Mouse (Mus musculus): Measurements from ENCODE around the gene Hcar2. TPM values are rescaled to one million over a fixed set of nuclear protein-coding genes. Genes with fewer than 3 reads are reported as not detected.

Gene Hcar2
- polyA plus RNA-seq, 1 experiment from 2014 or later: not detected

DNA sequence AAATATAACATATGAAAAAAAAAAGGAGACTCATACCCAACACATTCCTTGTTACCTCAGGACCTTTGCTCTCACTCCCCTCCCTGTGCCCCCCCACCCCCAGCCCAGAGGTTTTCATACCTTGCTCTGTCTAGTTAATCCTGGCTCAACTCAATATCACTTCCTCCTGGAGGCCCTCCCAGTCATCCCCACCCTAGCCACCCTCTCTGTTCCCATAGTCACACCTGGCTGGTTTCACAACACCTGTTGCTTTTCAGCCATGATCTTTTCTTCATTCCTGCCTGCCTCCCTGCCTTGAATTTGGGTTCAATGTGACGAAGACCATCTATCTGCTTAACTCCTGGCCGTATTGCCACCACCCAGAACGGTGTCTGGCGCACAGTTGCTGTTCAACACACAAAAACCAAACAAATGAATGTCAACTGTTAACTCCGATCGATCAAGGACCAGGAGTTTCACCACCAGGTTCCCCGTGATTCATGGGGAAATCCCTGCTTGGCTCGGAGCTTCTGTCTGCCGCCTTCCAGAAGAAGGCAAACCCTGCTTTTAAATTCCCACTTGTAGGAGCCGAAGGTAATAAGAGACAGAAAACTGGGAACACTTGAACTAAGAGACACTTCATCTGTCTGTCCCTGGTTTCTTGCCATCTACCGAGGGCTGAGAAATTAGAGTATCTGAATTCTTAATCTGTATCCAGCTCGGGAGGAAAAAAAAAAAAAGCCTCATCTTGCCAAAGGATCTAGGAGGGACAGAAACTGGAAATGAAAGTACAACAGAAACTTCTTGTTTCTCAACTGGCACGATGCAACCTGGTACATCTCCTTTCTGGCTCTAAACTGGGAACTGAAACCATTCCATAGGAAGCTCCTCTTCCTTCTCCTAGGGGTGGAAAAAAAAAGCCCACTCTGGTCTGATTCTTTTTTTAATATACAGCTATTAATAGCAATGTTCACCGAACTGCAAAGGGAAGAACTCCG lies 2.6 kb downstream of the Hcar2 start:
- no peak for ATAC-seq
- TF ChIP-seq CTCF (IDR thresholded peaks at IDR 0.05): no peak
- in situ Hi-C loops (cut with MboI; ENCODE audit: low pct_unique_long_range_greater_than_20kb): no loop called here
- ChIA-PET CTCF (no interaction called here), POLR2A (interaction anchor here (0.7 kb wide), 1 partner anchor 30 kb away, joined by 4 read pairs; no protein-coding TSS in a partner anchor)
- no peak for DNase-seq (ENCODE audit: low read depth, low spot score)
- H3K27me3 ChIP-seq: no peaks in the 10 kb centered on the region

DNA sequence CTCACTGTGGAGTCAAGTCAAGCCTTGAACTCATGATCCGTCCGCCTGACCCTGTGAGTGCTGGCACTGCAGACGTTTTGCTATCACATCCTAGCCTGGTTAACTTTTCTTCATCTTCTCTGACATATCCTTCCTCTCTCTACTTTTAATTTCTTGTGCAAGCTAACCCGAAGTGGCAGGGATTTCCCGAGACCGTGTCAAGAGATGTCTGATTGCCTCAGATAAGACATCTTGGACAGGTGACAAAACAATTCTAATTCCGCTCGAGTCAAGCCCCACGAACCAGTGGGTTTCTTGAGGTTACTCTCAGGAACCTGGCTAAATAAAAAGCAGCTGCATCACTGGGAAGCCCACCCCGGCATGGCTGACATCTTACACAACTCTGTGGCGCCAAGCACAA lies 6.5 kb downstream of the Hcar2 start:
- CTCF ChIA-PET: interaction anchor here (1.6 kb wide), 1 partner anchor 11 kb away, joined by 6 read pairs; no protein-coding TSS in a partner anchor

DNA sequence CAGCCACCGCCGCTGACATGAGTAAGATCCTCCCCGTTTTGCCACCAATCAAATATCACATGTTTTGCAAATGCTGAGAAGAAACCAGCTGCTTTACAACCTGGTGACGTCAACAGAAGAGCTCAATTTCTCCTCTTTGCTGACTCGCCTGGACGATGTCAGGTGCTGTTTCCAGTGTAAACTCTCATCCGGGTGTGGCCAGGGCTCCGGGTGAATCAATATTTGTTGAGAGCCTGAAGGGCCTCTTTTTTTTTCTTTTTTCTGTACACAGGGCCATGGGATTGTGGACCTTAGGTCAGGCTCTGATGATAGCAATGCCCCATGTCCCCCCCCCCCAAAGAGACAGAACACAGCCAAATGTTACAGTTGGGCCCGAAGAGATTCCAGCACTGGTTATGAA lies 10.8 kb downstream of the Hcar2 start:
- no peaks in the 10 kb centered on the region for H3K27me3 ChIP-seq
- in situ Hi-C loops (cut with MboI; ENCODE audit: low pct_unique_long_range_greater_than_20kb): no loop called here
- CTCF ChIA-PET: no interaction called here
- ATAC-seq (no peak), DNase-seq (ENCODE audit: low read depth, low spot score) (no peak)
- POLR2A ChIA-PET: no interaction called here
- no peak for TF ChIP-seq CTCF (IDR thresholded peaks at IDR 0.05)

More for the DNA sequence above, 6.5 kb downstream of the Hcar2 start:
- POLR2A ChIA-PET: no interaction called here
- H3K27me3 ChIP-seq: no peaks in the 10 kb centered on the region
- TF ChIP-seq CTCF (IDR thresholded peaks at IDR 0.05): no peak
- ATAC-seq: no peak
- DNase-seq (ENCODE audit: low read depth, low spot score): no peak
- in situ Hi-C loops (cut with MboI; ENCODE audit: low pct_unique_long_range_greater_than_20kb): no loop called here

DNA sequence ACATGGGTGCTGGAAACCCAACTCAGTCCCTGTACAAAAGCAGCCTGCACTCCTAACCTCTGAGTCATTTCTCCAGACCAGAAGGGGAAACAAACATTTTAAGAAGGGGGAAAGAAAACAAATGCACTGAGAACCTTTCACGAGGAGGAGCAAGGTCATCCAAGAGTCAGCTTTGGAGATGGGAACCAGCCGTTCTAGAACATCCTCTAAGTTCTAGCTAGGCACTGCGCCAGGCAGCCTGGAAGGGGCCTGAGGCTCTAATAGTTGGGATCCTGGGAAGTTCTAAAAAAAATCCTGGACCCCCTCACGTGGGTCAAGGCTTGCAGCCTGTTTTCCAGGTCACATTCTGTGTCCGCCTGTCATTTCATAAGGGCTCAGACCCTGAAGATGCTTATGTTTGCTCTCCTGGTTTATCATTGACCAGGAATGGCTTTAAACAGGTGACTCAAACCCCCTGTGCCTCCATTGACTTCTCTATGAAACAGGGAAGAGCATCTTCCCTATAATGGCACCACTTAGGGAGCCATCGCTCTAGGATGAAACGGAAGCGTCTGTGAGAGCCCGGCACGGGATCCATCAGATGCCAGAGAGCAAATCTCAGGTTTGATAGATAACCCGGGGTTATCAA lies 11.3 kb downstream of the Hcar2 start:
- ATAC-seq (no peak), DNase-seq (ENCODE audit: low read depth, low spot score) (no peak)
- CTCF ChIA-PET: no interaction called here
- TF ChIP-seq CTCF (IDR thresholded peaks at IDR 0.05): no peak
- POLR2A ChIA-PET: no interaction called here
- in situ Hi-C loops (cut with MboI; ENCODE audit: low pct_unique_long_range_greater_than_20kb): no loop called here
- no peaks in the 10 kb centered on the region for H3K27me3 ChIP-seq

DNA sequence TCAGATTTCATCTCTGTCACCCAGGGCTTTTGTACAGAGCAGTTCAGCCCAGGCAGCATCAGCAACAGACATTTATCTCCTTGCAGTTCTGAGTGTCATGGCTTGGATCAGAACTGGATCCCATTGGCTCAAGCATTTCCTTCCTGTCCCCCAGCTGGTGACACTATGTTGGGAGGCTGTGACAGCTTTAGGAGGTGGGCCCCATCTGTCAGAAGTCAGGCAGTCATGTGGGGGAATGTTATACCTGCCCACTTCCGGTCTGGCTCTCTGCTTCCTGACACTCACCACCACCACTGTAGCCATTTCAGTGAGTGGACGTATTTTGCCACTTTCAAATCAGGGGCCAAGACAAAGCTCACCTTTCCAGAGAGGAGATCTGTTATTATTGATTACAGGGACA lies 13.9 kb downstream of the Hcar2 start:
- no peaks in the 10 kb centered on the region for H3K27me3 ChIP-seq
- ChIA-PET POLR2A (no interaction called here), CTCF (no interaction called here)
- ATAC-seq: no peak
- TF ChIP-seq CTCF (IDR thresholded peaks at IDR 0.05): no peak
- no peak for DNase-seq (ENCODE audit: low read depth, low spot score)
- in situ Hi-C loops (cut with MboI; ENCODE audit: low pct_unique_long_range_greater_than_20kb): no loop called here

DNA sequence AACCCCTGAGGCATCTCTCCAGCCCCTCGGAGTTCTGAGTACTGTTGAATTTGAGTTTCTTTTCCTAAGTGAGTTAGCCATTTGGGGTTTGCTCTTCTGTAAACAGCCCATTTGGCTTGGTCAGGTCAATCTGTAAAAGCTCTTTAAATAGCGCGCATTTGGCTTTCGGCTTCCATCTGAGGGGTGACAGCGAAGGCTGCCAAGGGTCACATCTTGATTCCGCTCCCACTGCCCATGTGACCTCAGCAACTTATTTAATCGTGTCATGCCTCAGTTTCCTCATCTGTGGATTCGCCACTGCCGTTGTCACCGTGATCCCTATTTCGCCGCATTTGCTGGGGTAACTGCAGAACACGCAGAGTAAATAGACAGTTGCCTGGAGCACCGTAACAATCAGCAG lies 21.0 kb downstream of the Hcar2 start:
- ChIA-PET POLR2A (interaction anchor here (0.7 to 0.9 kb wide), 2 partner anchors 12 to 69 kb away, joined by 3 to 4 read pairs; no protein-coding TSS in a partner anchor), CTCF (no interaction called here)
- in situ Hi-C loops (cut with MboI; ENCODE audit: low pct_unique_long_range_greater_than_20kb): no loop called here
- DNase-seq (ENCODE audit: low read depth, low spot score) (no peak), ATAC-seq (no peak)
- no peaks in the 10 kb centered on the region for H3K27me3 ChIP-seq
- TF ChIP-seq CTCF (IDR thresholded peaks at IDR 0.05): no peak

DNA sequence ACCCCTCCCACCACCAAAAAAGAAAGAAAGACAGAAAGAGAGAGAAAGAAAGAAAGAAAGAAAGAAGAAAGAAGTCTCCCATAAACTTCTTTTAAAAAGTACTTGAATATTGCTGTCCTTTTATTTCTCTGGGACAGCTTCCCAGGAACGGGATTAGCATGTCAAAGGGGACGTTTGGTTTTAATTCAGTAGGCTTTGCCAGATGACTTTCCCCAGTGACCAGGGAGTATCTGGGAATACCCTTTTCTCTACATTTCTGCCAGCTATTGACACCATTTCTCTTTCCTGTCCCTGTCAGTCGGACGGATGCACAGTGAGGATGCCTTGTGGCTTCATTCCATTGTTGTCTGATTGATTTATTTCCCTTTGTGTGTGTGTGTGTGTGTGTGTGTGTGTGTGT lies 21.5 kb downstream of the Hcar2 start:
- no peak for TF ChIP-seq CTCF (IDR thresholded peaks at IDR 0.05)
- DNase-seq (ENCODE audit: low read depth, low spot score) (no peak), ATAC-seq (no peak)
- POLR2A ChIA-PET: interaction anchor here (0.7 to 0.9 kb wide), 2 partner anchors 11 to 70 kb away, joined by 3 to 4 read pairs; no protein-coding TSS in a partner anchor
- CTCF ChIA-PET: no interaction called here
- H3K27me3 ChIP-seq: no peaks in the 10 kb centered on the region
- in situ Hi-C loops (cut with MboI; ENCODE audit: low pct_unique_long_range_greater_than_20kb): no loop called here

DNA sequence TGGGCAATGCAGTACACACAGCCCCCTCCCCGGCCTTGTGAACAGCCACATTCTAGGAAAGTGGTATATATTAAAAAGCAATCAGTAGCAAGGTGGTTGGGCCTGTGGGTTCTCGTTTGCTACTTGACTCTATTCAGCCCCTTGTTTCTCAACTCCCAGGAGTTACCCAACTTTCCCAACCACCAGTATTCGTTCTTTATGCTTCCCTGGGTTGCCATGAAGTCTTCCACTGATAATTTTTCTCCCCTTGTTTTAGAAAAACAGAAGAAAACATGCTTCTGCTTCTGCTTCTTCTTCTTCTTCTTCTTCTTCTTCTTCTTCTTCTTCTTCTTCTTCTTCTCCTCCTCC lies 22.4 kb downstream of the Hcar2 start:
- ATAC-seq (no peak), DNase-seq (ENCODE audit: low read depth, low spot score) (no peak)
- POLR2A ChIA-PET: no interaction called here
- no peaks in the 10 kb centered on the region for H3K27me3 ChIP-seq
- no peak for TF ChIP-seq CTCF (IDR thresholded peaks at IDR 0.05)
- CTCF ChIA-PET: no interaction called here
- in situ Hi-C loops (cut with MboI; ENCODE audit: low pct_unique_long_range_greater_than_20kb): no loop called here

DNA sequence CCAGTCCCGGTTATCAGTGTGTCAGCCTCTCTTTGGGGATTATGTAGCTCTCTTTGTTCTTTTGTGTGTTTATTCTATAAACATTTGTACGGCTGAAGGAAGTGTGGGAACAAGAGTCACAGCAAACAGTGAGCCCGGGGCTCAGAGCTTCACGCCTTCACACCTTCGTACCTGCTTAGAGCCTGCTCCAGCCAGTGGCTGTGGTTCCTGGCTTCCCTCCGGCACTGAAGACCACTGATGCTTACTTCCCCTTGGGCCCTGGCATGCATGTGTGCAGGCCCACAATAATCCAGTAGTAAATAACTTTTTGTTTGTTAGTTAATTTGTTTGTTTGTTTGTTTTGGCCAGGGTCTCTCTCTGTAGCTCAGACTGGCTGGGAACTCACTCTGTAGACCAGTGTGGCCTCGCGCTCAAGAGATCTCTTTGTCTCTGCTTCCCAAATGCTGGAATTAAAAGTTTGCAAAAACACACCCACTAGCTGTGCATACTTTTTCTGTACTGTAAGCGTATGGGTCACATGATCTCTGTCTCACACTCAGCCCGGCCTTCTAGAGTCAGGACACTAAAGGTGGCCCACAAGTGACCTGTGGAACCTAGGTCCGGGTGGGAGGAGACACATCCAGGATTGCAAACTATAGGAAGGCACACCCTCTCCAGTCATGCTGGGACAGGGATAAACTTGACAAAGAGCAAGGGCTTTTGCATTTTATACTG lies 22.9 kb downstream of the Hcar2 start:
- ChIA-PET POLR2A (no interaction called here), CTCF (no interaction called here)
- no peak for TF ChIP-seq CTCF (IDR thresholded peaks at IDR 0.05)
- no peak for ATAC-seq
- H3K27me3 ChIP-seq: no peaks in the 10 kb centered on the region
- no peak for DNase-seq (ENCODE audit: low read depth, low spot score)
- in situ Hi-C loops (cut with MboI; ENCODE audit: low pct_unique_long_range_greater_than_20kb): no loop called here

DNA sequence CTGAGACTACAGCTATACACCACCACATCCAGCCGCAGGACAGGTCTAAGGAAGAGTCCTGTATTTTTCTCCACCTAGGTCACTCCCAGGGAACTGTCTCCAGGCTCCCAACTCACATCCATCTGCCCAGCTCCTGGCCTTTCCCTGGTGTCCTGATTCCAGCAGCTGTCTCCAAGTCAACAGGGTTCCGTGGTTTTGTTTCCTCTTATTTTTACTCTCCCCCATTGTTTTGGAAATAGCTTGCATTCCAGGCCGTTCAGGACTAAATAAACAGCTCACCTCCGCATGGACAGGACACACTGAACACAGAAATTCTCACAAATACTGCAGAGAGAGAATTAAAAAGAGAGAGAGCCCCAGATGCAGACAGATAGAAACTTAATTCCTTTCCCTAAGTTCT lies 27.9 kb downstream of the Hcar2 start:
- ChIA-PET POLR2A (interaction anchor here (0.6 kb wide), 1 partner anchor 354 kb away, joined by 5 read pairs; no protein-coding TSS in a partner anchor), CTCF (no interaction called here)
- H3K27me3 ChIP-seq: no peaks in the 10 kb centered on the region
- no peak for DNase-seq (ENCODE audit: low read depth, low spot score)
- in situ Hi-C loops (cut with MboI; ENCODE audit: low pct_unique_long_range_greater_than_20kb): loop anchor here (5.0 kb wide), 1 partner anchor 55 kb away; no protein-coding TSS in a partner anchor
- ATAC-seq: no peak
- TF ChIP-seq CTCF (IDR thresholded peaks at IDR 0.05): no peak

Data from Patski (cell line).